Mouse (Mus musculus): ENCODE measurements around the gene Nktr. TPM values are rescaled to one million over a fixed set of nuclear protein-coding genes. Genes with fewer than 3 reads are reported as not detected.

Nktr gene
- polyA plus RNA-seq (2015; fragmentation: Nextera tagmentation; extraction: Ambion mirVana): 14.9 and 17.3 TPM in 2 replicates

DNA sequence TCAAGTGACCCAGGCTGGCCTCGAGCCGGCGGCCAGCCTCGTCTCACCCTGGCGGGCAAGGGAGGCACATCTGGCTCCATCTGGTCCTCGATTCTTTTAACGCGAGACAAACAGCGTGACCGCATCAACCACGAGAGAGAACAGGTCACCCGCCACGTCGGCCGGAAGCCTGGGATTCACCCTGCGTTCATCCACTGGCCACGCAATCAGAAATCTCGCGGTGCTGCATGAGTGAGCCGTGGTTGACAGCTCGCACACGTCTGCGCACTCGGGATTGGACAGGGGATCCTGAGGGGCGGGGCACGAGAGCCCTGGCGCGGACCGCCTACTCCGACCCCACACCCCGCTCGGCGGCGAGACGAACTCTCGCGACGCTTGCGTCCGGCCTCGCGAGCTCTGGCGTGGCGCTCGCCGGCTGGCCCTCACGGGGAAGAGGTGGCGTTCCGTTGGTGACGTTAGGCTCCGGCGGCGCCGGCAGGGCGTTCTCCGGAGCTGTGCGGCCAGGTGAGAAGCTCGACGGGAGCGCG, at the start of gene Nktr:
Gene Nktr (plus strand): TSS at position 378 of the 527 bp plus-strand sequence.
- Histone ChIP-seq H3K4me1 (ENCODE audit: insufficient read depth) (peaks cover 15% of the 10 kb centered on the region), H3K4me2 (ENCODE audit: low read depth, low read length) (peak within 1 kb of the TSS; percentile 78), H3K36me3 (replicated peaks; ENCODE audit: insufficient read depth, low read length) (0 out of 2 replicates have a peak, but pooled peaks cover 2% of the 10 kb centered on the region), H3K4me3 (ENCODE audit: low read depth, low read length) (peak within 1 kb of the TSS; percentile 89), H3K9me3 (ENCODE audit: low read length) (no peaks in the 10 kb centered on the region), H3K9ac (replicated peaks) (peak within 1 kb of the TSS; percentile 92), H3K27me3 (ENCODE audit: insufficient read depth, low read length) (no peaks in the 10 kb centered on the region), H3K27ac (ENCODE audit: low read depth) (peak within 1 kb of the TSS; percentile 98)
- ATAC-seq (peak; percentile 97), DNase-seq (peak; percentile 98)
- TF ChIP-seq EP300 (IDR thresholded peaks at IDR 0.05; ENCODE audit: low read depth) (peak; percentile 54; the same call in 1 of the 2 replicates), CTCF (IDR thresholded peaks at IDR 0.05; ENCODE audit: low read depth) (peak; percentile 11)
- WGBS (ENCODE audit: insufficient replicate concordance): under 1% methylated on average over 55 of the region's 61 CpGs

DNA sequence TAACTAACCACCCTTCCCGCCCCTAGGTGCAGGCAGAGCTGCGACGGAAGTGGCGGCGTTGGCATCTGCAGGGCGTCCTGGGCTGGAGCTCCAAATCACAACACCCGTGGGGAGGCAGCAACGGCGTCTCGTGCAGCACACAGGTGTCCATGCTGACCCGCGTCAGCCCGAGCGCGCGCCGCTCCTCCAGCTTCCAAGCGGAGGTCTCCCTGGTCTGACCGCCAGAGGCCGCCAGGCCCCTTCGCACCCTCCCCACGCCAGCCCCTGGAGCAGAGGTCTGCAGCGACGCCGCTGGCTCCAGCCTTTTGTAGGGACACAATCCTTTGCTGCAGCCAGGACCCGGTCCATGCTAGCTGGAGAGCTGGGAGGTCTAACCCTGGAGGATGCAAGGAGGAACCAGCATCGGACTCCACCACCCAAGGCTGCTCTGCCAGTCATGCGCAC, 49.6 kb upstream of the Nktr start:
- under 1% methylated on average over 28 of the region's 28 CpGs for WGBS (ENCODE audit: insufficient replicate concordance)
- peak; percentile 81 for TF ChIP-seq CTCF (IDR thresholded peaks at IDR 0.05; ENCODE audit: low read depth)
- TF ChIP-seq EP300 (IDR thresholded peaks at IDR 0.05; ENCODE audit: low read depth): no peak
- peak overlapping the region; percentile 66 for H3K4me2 ChIP-seq (ENCODE audit: low read depth, low read length)
- peak overlapping the region; percentile 25 for H3K4me3 ChIP-seq (ENCODE audit: low read depth, low read length)
- no peaks in the 10 kb centered on the region for H3K9me3 ChIP-seq (ENCODE audit: low read length)
- H3K27me3 ChIP-seq (ENCODE audit: insufficient read depth, low read length): peaks cover 36% of the 10 kb centered on the region
- peaks cover 29% of the 10 kb centered on the region for H3K4me1 ChIP-seq (ENCODE audit: insufficient read depth)
- no peaks in the 10 kb centered on the region for H3K36me3 ChIP-seq (replicated peaks; ENCODE audit: insufficient read depth, low read length)
- no peak overlapping the region for H3K9ac ChIP-seq (replicated peaks)
- DNase-seq (peak; percentile 69), ATAC-seq (peak; percentile 38)
- 0 out of 2 replicates have a peak overlapping the region, but pooled peaks have one; percentile 3 for H3K27ac ChIP-seq (ENCODE audit: low read depth)

DNA sequence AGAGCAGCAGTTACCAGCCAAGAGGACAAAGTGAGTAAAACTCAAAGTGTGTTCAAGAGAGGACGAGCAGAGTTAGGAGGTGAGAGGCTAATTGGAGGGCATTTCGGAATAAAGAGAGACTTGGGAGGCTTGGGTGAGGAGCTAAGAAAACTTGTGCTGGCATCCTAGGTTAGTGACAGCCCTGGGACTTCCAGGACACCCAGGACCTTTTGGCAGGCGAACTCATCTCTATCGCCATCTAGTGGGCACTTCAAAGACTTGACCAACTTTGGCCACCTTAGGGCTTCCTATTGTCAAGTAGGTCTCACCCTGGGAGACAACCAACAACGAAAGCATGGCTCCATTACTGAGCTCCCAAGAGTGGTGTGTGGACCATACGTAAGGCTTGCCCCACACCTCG, 47.7 kb upstream of the Nktr start:
- Histone ChIP-seq H3K27ac (ENCODE audit: low read depth) (no peak overlapping the region), H3K4me1 (ENCODE audit: insufficient read depth) (peaks cover 37% of the 10 kb centered on the region), H3K9me3 (ENCODE audit: low read length) (no peaks in the 10 kb centered on the region), H3K9ac (replicated peaks) (no peak overlapping the region), H3K4me2 (ENCODE audit: low read depth, low read length) (no peak overlapping the region), H3K27me3 (ENCODE audit: insufficient read depth, low read length) (peaks cover 35% of the 10 kb centered on the region), H3K36me3 (replicated peaks; ENCODE audit: insufficient read depth, low read length) (no peaks in the 10 kb centered on the region), H3K4me3 (ENCODE audit: low read depth, low read length) (no peak overlapping the region)
- peak; percentile 35 for ATAC-seq
- TF ChIP-seq EP300 (IDR thresholded peaks at IDR 0.05; ENCODE audit: low read depth): no peak
- TF ChIP-seq CTCF (IDR thresholded peaks at IDR 0.05; ENCODE audit: low read depth): peak; percentile 77
- peak; percentile 57 for DNase-seq
- 22% methylated on average over 7 of the region's 7 CpGs for WGBS (ENCODE audit: insufficient replicate concordance)

DNA sequence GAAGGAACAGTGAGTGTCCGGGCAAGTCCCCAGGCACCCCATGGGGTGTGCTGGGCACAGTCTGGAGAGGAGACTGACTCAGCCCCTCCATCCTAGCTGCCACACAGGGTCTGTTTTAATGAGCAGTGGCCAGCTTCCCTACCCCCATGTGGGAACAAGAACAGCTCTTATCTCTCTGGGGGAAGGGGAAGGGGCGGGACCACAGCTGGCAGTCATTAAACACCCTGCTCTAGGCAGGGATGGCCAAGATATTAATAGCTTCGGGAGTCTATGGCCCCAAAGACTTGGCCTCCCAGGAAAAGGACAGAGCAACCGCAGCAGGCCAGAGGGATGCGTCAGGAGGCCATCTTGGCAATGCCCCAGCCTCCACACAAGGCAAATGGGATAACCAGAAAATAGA, 46.7 kb upstream of the Nktr start:
- Histone ChIP-seq H3K27me3 (ENCODE audit: insufficient read depth, low read length) (peaks cover 30% of the 10 kb centered on the region), H3K4me1 (ENCODE audit: insufficient read depth) (peaks cover 45% of the 10 kb centered on the region), H3K36me3 (replicated peaks; ENCODE audit: insufficient read depth, low read length) (no peaks in the 10 kb centered on the region), H3K27ac (ENCODE audit: low read depth) (no peak overlapping the region), H3K4me2 (ENCODE audit: low read depth, low read length) (no peak overlapping the region), H3K4me3 (ENCODE audit: low read depth, low read length) (no peak overlapping the region), H3K9ac (replicated peaks) (no peak overlapping the region), H3K9me3 (ENCODE audit: low read length) (no peaks in the 10 kb centered on the region)
- no peak for ATAC-seq
- TF ChIP-seq EP300 (IDR thresholded peaks at IDR 0.05; ENCODE audit: low read depth) (no peak), CTCF (IDR thresholded peaks at IDR 0.05; ENCODE audit: low read depth) (no peak)
- DNase-seq: no peak
- 32% methylated on average over 5 of the region's 5 CpGs for WGBS (ENCODE audit: insufficient replicate concordance)

DNA sequence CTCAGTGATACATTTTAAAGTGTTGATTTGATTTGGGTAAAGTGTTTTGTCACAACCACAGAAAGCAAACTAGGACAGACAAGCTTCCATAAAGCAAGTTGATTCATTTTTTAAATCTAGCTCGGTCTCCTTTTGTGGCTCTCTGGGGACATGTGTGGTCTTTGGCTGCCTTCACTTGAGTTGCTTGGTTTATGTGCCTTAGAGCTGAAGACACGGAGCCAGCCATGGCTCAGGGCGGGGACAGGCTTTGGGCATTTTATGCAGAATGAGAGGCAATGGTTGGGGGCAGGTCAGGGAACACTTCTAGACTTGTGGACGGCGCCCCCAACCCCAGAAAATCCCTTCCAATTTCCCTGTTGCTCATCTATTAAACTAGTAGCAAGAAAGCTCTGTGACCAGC, 45.3 kb upstream of the Nktr start:
- H3K27me3 ChIP-seq (ENCODE audit: insufficient read depth, low read length): peaks cover 25% of the 10 kb centered on the region
- no peak overlapping the region for H3K4me3 ChIP-seq (ENCODE audit: low read depth, low read length)
- H3K27ac ChIP-seq (ENCODE audit: low read depth): no peak overlapping the region
- DNase-seq: no peak
- TF ChIP-seq EP300 (IDR thresholded peaks at IDR 0.05; ENCODE audit: low read depth): no peak
- no peak for TF ChIP-seq CTCF (IDR thresholded peaks at IDR 0.05; ENCODE audit: low read depth)
- WGBS (ENCODE audit: insufficient replicate concordance): 74% methylated on average over 5 of the region's 5 CpGs
- no peaks in the 10 kb centered on the region for H3K9me3 ChIP-seq (ENCODE audit: low read length)
- H3K4me2 ChIP-seq (ENCODE audit: low read depth, low read length): no peak overlapping the region
- H3K4me1 ChIP-seq (ENCODE audit: insufficient read depth): peaks cover 50% of the 10 kb centered on the region
- H3K9ac ChIP-seq (replicated peaks): no peak overlapping the region
- no peaks in the 10 kb centered on the region for H3K36me3 ChIP-seq (replicated peaks; ENCODE audit: insufficient read depth, low read length)
- ATAC-seq: no peak

DNA sequence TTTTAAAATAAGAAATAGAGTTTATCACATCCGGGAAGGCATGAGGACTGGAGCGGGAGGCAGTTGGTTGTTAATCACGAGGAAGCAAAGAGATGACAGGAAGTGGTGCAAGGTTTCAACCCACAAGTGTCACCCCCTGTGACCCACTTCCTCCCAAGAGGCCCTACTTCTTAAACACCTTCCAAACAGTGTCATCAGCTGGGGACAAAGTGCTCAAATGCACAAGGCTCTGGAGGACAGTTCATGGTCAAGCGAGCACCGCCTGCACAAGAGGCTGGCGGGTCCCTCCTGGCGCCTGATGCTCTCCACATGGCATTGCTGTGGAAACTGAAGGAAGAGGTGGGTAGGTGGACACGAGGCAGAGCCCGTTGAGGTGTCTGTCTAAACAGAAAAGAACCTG, 44.0 kb upstream of the Nktr start:
- ATAC-seq (peak; percentile 64), DNase-seq (peak; percentile 55)
- TF ChIP-seq CTCF (IDR thresholded peaks at IDR 0.05; ENCODE audit: low read depth) (no peak), EP300 (IDR thresholded peaks at IDR 0.05; ENCODE audit: low read depth) (no peak)
- Histone ChIP-seq H3K9me3 (ENCODE audit: low read length) (no peaks in the 10 kb centered on the region), H3K27ac (ENCODE audit: low read depth) (peak overlapping the region; percentile 66), H3K4me2 (ENCODE audit: low read depth, low read length) (peak overlapping the region; percentile 13; the same call in 1 of the 2 replicates), H3K9ac (replicated peaks) (no peak overlapping the region), H3K4me3 (ENCODE audit: low read depth, low read length) (no peak overlapping the region), H3K27me3 (ENCODE audit: insufficient read depth, low read length) (peaks cover 13% of the 10 kb centered on the region; the same call in 1 of the 2 replicates), H3K4me1 (ENCODE audit: insufficient read depth) (peaks cover 40% of the 10 kb centered on the region), H3K36me3 (replicated peaks; ENCODE audit: insufficient read depth, low read length) (no peaks in the 10 kb centered on the region)
- 27% methylated on average over 9 of the region's 9 CpGs for WGBS (ENCODE audit: insufficient replicate concordance)
